ENCODE assay signal across 21 mouse cellular contexts in the genomic region with DNA sequence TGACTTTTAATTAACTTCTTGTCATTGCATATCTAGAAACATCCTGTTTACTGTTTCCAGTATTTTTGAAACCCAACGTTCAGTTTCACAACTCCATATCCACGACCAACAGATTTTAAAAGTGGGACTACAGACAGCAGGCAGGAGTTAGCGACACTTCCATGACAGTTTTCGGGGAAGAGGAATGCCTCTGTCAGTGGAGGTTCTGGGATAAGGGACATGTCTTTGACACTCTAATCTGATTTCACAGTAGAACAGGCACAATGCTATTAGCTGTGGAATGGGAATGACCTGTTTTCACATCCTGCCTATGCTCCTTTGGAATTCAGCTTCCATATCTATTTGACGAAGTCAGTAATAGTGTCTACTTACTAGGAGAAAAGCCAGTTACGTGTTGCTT.
DNase-seq lines count a peak whose midpoint lies in the region; ATAC-seq and TF ChIP-seq lines count a peak whose summit lies in the region.
"Had no signal": no experiment of that assay in that cellular context is flagged by ENCODE, and none has a peak within 500 bp of the region (broad histone marks: within the 10 kb centered on the region; RNA-seq: fewer than 3 reads in every experiment).

No protein-coding gene starts in this region.

- no peak overlapping the region for H3K9ac ChIP-seq in heart, embryonic 12.5 days
- no peak overlapping the region for H3K9ac ChIP-seq in liver, adult 2 months (ENCODE audit: low read depth, low read length)
- no peak overlapping the region for H3K9ac ChIP-seq in liver, embryonic 12.5 days
- no peak overlapping the region for H3K9ac ChIP-seq in lung, embryonic 16.5 days (ENCODE audit: low read length)
- H3K9ac ChIP-seq: forebrain, embryonic 12.5 days; limb, embryonic 12.5 days; liver, embryonic 15.5 days; neural tube, embryonic 13.5 days; stomach, embryonic 15.5 days had no signal

- no peak overlapping the region for H3K4me3 ChIP-seq in heart, embryonic 12.5 days
- H3K4me3 ChIP-seq in heart, embryonic 10.5 days: no peak overlapping the region
- H3K4me3 ChIP-seq in liver, adult 2 months (ENCODE audit: insufficient read depth, low read depth, low read length): no peak overlapping the region
- H3K4me3 ChIP-seq in liver, embryonic 12.5 days: no peak overlapping the region
- H3K4me3 ChIP-seq in lung, embryonic 16.5 days (ENCODE audit: low read length): no peak overlapping the region
- H3K4me3 ChIP-seq: forebrain, embryonic 12.5 days; hindbrain, embryonic 10.5 days; limb, embryonic 12.5 days; liver, embryonic 15.5 days; megakaryocyte, embryonic 14.5 days; neural tube, embryonic 13.5 days; stomach, embryonic 15.5 days had no signal

- ATAC-seq in heart, embryonic 12.5 days (ENCODE audit: insufficient number of reproducible peaks, low FRiP score): no peak
- ATAC-seq in liver, embryonic 12.5 days: no peak
- peak; percentile 80 for ATAC-seq in lung, embryonic 16.5 days (ENCODE audit: low read depth)
- ATAC-seq: hindbrain, postnatal 0 days; intestine, postnatal 0 days had no signal

- H3K9me3 ChIP-seq in heart, embryonic 12.5 days (replicated peaks): no peaks in the 10 kb centered on the region
- no peaks in the 10 kb centered on the region for H3K9me3 ChIP-seq in heart, embryonic 10.5 days
- no peaks in the 10 kb centered on the region for H3K9me3 ChIP-seq in liver, embryonic 12.5 days (replicated peaks)
- H3K9me3 ChIP-seq in lung, embryonic 16.5 days (ENCODE audit: control insufficient read depth, low read length): no peaks in the 10 kb centered on the region
- H3K9me3 ChIP-seq: forebrain, embryonic 12.5 days; hindbrain, embryonic 10.5 days; limb, embryonic 12.5 days; liver, embryonic 15.5 days; megakaryocyte, embryonic 14.5 days; neural tube, embryonic 13.5 days; stomach, embryonic 15.5 days had no signal

- TF ChIP-seq POLR2A in liver, adult 2 months (IDR thresholded peaks at IDR 0.05; ENCODE audit: extremely low read depth, insufficient read depth, low read length): no peak

- H3K27ac ChIP-seq in heart, embryonic 12.5 days (ENCODE audit: poor library complexity, severe bottlenecking): peak overlapping the region; percentile 90
- H3K27ac ChIP-seq in heart, embryonic 10.5 days: no peak overlapping the region; the same call in 1 of the 2 replicates
- 0 out of 2 replicates have a peak overlapping the region, but pooled peaks have one; percentile 16 for H3K27ac ChIP-seq in liver, adult 2 months (replicated peaks; ENCODE audit: insufficient read depth, low read depth, low read length)
- no peak overlapping the region for H3K27ac ChIP-seq in liver, embryonic 12.5 days
- H3K27ac ChIP-seq in lung, embryonic 16.5 days (ENCODE audit: low read length): peak overlapping the region; percentile 80
- H3K27ac ChIP-seq: forebrain, embryonic 12.5 days; hindbrain, embryonic 10.5 days; hindbrain, postnatal 0 days; kidney, postnatal 0 days; limb, embryonic 12.5 days; liver, embryonic 15.5 days; neural tube, embryonic 13.5 days; stomach, embryonic 15.5 days had no signal

- H3K79me2 ChIP-seq in liver, adult 2 months (ENCODE audit: control insufficient read depth, insufficient read depth, low read length): no peaks in the 10 kb centered on the region

- H3K4me1 ChIP-seq in heart, embryonic 12.5 days (replicated peaks): peaks cover 61% of the 10 kb centered on the region
- H3K4me1 ChIP-seq in heart, embryonic 10.5 days: peaks cover 55% of the 10 kb centered on the region
- peaks cover 4% of the 10 kb centered on the region; the same call in 1 of the 2 replicates for H3K4me1 ChIP-seq in liver, adult 2 months (ENCODE audit: control insufficient read depth, insufficient read depth, low read length)
- peaks cover 8% of the 10 kb centered on the region for H3K4me1 ChIP-seq in liver, embryonic 12.5 days
- peaks cover 36% of the 10 kb centered on the region for H3K4me1 ChIP-seq in lung, embryonic 16.5 days (replicated peaks; ENCODE audit: control insufficient read depth, insufficient read depth, low read length)
- H3K4me1 ChIP-seq: stomach, embryonic 15.5 days had no signal

- H3K4me2 ChIP-seq in heart, embryonic 12.5 days: no peak overlapping the region
- H3K4me2 ChIP-seq in liver, embryonic 12.5 days: no peak overlapping the region
- no peak overlapping the region for H3K4me2 ChIP-seq in lung, embryonic 16.5 days (ENCODE audit: low read depth, low read length)
- H3K4me2 ChIP-seq: forebrain, embryonic 12.5 days; limb, embryonic 12.5 days; liver, embryonic 15.5 days; neural tube, embryonic 13.5 days; stomach, embryonic 15.5 days had no signal

- H3K27me3 ChIP-seq in heart, embryonic 12.5 days (replicated peaks): no peaks in the 10 kb centered on the region
- H3K27me3 ChIP-seq in heart, embryonic 10.5 days (ENCODE audit: insufficient read depth, poor library complexity, severe bottlenecking): no peaks in the 10 kb centered on the region
- no peaks in the 10 kb centered on the region for H3K27me3 ChIP-seq in liver, adult 2 months (ENCODE audit: control insufficient read depth, insufficient read depth, low read length)
- no peaks in the 10 kb centered on the region; the same call in 1 of the 2 replicates for H3K27me3 ChIP-seq in liver, embryonic 12.5 days (replicated peaks)
- H3K27me3 ChIP-seq in lung, embryonic 16.5 days (ENCODE audit: control insufficient read depth, insufficient read depth, low read depth, low read length): no peaks in the 10 kb centered on the region
- H3K27me3 ChIP-seq: forebrain, embryonic 12.5 days; limb, embryonic 12.5 days; liver, embryonic 15.5 days; neural tube, embryonic 13.5 days; stomach, embryonic 15.5 days had no signal

- no peak for TF ChIP-seq CTCF in liver, adult 2 months (IDR thresholded peaks at IDR 0.05; ENCODE audit: low read depth, low read length)

- 15% methylated on average over 6 of the region's 6 CpGs for WGBS in heart, embryonic 12.5 days
- 16% methylated on average over 6 of the region's 6 CpGs for WGBS in heart, embryonic 10.5 days
- 68% methylated on average over 6 of the region's 6 CpGs for WGBS in liver, adult 2 months
- WGBS in liver, embryonic 12.5 days (ENCODE audit: insufficient replicate concordance): 62% methylated on average over 6 of the region's 6 CpGs
- 51% methylated on average over 6 of the region's 6 CpGs for WGBS in lung, embryonic 16.5 days

- DNase-seq in heart, embryonic 10.5 days (ENCODE audit: low spot score): no peak
- DNase-seq in liver, adult 2 months (ENCODE audit: extremely low read depth, low read depth, low spot score): no peak
- peak; percentile 57 for DNase-seq in retina, postnatal 1 day
- no peak for DNase-seq in B cell, adult 2 months
- DNase-seq: cerebellum, adult 2 months; gastrocnemius, postnatal 14 days; midbrain, embryonic 14.5 days; thymus, adult 18-20 months had no signal

- H3K36me3 ChIP-seq in heart, embryonic 12.5 days: peaks cover 6% of the 10 kb centered on the region; the same call in 1 of the 2 replicates
- H3K36me3 ChIP-seq in heart, embryonic 10.5 days: 0 out of 2 replicates have a peak, but pooled peaks cover 4% of the 10 kb centered on the region
- H3K36me3 ChIP-seq in liver, adult 2 months (ENCODE audit: control insufficient read depth, insufficient read depth, low read length): no peaks in the 10 kb centered on the region; the same call in 1 of the 2 replicates
- H3K36me3 ChIP-seq in liver, embryonic 12.5 days: no peaks in the 10 kb centered on the region
- H3K36me3 ChIP-seq in lung, embryonic 16.5 days (ENCODE audit: control insufficient read depth, insufficient read depth, low read length): no peaks in the 10 kb centered on the region
- H3K36me3 ChIP-seq: hindbrain, embryonic 10.5 days; liver, embryonic 15.5 days; neural tube, embryonic 13.5 days; stomach, embryonic 15.5 days had no signal

Comparison
In these comparisons a context has a peak if more than half of its experiments do, and no peak if none do; other contexts are left out.
1. H3K27ac ChIP-seq: peak in heart, embryonic 12.5 days (single experiment), liver, adult 2 months (single experiment) and lung, embryonic 16.5 days (single experiment); none in heart, embryonic 10.5 days (single experiment) and liver, embryonic 12.5 days (single experiment).